Mouse (Mus musculus) colon, adult 2 months (tissue): ENCODE results near the gene 3110070M22Rik. TPM values are rescaled to one million over a fixed set of nuclear protein-coding genes. Genes with fewer than 3 reads are reported as not detected.

Experiments
- polyA plus RNA-seq: library from polyadenylated mRNA; depleted of rRNA; stranded (reverse); fragments of >200 nt; gene quantifications from 2 replicates; pipeline ENCODE4 v1.2.3, GENCODE M21; 2012; rRNA removed

Gene 3110070M22Rik
- polyA plus RNA-seq: 0.79 and 3.4 TPM in 2 replicates

DNA sequence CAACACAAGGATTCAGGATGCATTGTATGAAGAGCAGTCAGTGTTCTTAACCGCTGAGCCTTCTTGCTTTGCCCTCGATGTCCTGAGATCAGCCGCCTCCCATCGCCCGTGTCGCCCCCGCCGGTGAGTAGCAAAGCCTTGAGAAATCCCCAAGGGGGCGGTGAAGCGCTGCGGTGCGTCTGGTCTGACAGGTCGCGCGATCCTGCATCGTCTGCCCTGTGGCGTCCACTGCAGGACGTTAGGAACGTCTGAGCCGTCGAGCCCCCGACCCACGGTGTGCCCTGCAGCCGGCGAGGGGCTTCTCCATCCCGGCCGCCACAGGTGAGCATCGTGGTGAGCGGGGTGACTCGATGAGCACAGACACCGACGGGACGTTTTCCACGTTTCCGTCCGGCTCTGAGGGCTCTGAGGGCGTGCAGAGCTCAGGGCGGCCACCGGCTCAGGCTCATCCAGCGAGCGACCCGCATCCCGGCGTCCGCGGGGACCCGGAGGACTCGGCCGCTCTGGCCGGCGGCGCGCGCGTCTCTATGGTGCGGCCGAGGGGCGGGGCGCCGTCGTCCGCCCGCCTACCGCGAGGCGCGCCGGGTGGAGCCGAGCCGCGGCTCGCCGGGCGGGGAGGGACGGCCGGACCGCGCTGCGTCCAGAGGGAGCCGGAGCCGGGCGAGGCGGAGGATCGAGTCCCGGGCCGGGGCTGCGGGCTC lies at the start of gene 3110070M22Rik, which contains the start of gene Tmem267:
TSS of gene 3110070M22Rik (minus strand) at position 504 of the 701 bp plus-strand sequence.
TSS of gene Tmem267 (plus strand) at position 160 of the 701 bp plus-strand sequence.

GRCm38 (mm10) chr13:119462596-119463560 lies 25.3 kb downstream of the 3110070M22Rik start, which contains the start of gene 4833420G17Rik:
Gene 4833420G17Rik (plus strand): TSS chr13:119462768.

Other genes with a start within 250 kb of the 3110070M22Rik start
- 10.6 and 12.1 TPM in 2 replicates for gene Paip1, start 59.8 kb downstream of the 3110070M22Rik start, polyA plus RNA-seq
- 9.4 and 14.9 TPM in 2 replicates for gene 4833420G17Rik, start 25.6 kb downstream of the 3110070M22Rik start, polyA plus RNA-seq
- 3.9 and 5.9 TPM in 2 replicates for gene Tmem267, start 344 bp downstream of the 3110070M22Rik start, polyA plus RNA-seq
- gene Ccl28, start 135.4 kb upstream of the 3110070M22Rik start, polyA plus RNA-seq: 10.0 and 14.2 TPM in 2 replicates
- 28.4 and 33.1 TPM in 2 replicates for gene Hmgcs1, start 202.0 kb upstream of the 3110070M22Rik start, polyA plus RNA-seq